ENCODE assay signal across 8 mouse cellular contexts in the genomic region with DNA sequence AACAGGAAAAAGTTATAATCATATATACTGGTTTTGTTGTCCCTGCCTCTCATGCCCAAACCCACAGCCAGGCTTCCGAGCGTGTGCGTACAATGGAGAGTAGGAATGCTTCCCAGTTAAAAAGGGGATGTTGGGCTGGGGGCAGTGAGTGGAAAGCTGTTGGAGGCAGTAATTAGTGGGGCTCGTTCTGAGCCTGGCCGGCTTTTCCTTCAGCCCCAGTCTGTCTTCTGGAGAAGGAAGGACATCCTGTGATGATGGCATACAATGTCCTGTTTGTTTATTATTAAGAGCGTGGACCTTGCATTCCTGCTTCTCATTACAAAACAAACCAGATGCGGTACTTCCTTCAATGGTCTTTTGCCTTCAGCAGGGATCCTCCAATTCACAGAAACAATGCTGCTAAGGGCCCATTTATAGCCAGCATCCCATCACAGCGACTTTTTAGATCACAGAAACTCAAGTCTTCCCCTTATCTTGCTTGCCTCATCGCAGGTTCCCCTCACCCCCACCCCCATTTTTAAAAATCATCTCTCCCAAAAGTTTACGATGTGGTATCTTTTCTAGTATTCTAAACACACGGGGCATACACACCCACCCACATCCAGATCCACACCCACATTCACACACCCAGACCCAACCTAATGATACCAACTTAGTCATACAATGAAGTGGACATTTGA.
DNase-seq lines count a peak whose midpoint lies in the region; ATAC-seq lines count a peak whose summit lies in the region.

No protein-coding gene starts in this region.

- peaks cover 46% of the 10 kb centered on the region for H3K27me3 ChIP-seq in kidney, embryonic 16.5 days (ENCODE audit: insufficient read depth, low read length)
- H3K27me3 ChIP-seq in forebrain, embryonic 14.5 days (replicated peaks; ENCODE audit: control insufficient read depth, insufficient read depth, low read length) = peaks cover 30% of the 10 kb centered on the region
- peaks cover 52% of the 10 kb centered on the region for H3K27me3 ChIP-seq in limb, embryonic 12.5 days
- H3K27me3 ChIP-seq in neural tube, embryonic 15.5 days (replicated peaks) = peaks cover 25% of the 10 kb centered on the region

- DNase-seq in kidney, adult 8-10 months = no peak
- DNase-seq in forebrain, embryonic 14.5 days (ENCODE audit: low spot score) = peak; percentile 37
- no peak for DNase-seq in frontal cortex, postnatal 25 days (ENCODE audit: low spot score in 2 of 2)
- no peak for DNase-seq in cerebellum, adult 9-10 months
- no peak for DNase-seq in thymus, postnatal 10 days (ENCODE audit: low spot score in 2 of 2)

- H3K36me3 ChIP-seq in kidney, embryonic 16.5 days (ENCODE audit: insufficient read depth, low read length) = no peaks in the 10 kb centered on the region
- H3K36me3 ChIP-seq in forebrain, embryonic 14.5 days (ENCODE audit: control insufficient read depth, insufficient read depth, low read length) = no peaks in the 10 kb centered on the region
- H3K36me3 ChIP-seq in limb, embryonic 12.5 days = no peaks in the 10 kb centered on the region
- H3K36me3 ChIP-seq in neural tube, embryonic 15.5 days = no peaks in the 10 kb centered on the region

- H3K4me3 ChIP-seq in kidney, embryonic 16.5 days (ENCODE audit: low read length) = peak overlapping the region; percentile 52; the same call in 1 of the 2 replicates
- H3K4me3 ChIP-seq in forebrain, embryonic 14.5 days (ENCODE audit: low read depth, low read length) = peak overlapping the region; percentile 52; the same call in 1 of the 2 replicates
- peak overlapping the region; percentile 55 for H3K4me3 ChIP-seq in limb, embryonic 12.5 days (replicated peaks)
- peak overlapping the region; percentile 66 for H3K4me3 ChIP-seq in neural tube, embryonic 15.5 days (replicated peaks)

- 10% methylated on average over 11 of the region's 11 CpGs for WGBS in kidney, embryonic 16.5 days
- 9% methylated on average over 11 of the region's 11 CpGs for WGBS in forebrain, embryonic 14.5 days
- 8% methylated on average over 11 of the region's 11 CpGs for WGBS in limb, embryonic 12.5 days
- WGBS in neural tube, embryonic 15.5 days = 7% methylated on average over 11 of the region's 11 CpGs

- peaks cover 12% of the 10 kb centered on the region; the same call in 1 of the 2 replicates for H3K4me1 ChIP-seq in kidney, embryonic 16.5 days (ENCODE audit: insufficient read depth, low read length)
- H3K4me1 ChIP-seq in forebrain, embryonic 14.5 days (ENCODE audit: control insufficient read depth, insufficient read depth, low read length) = peaks cover 18% of the 10 kb centered on the region; the same call in 1 of the 2 replicates
- H3K4me1 ChIP-seq in limb, embryonic 12.5 days (replicated peaks) = peaks cover 31% of the 10 kb centered on the region
- H3K4me1 ChIP-seq in neural tube, embryonic 15.5 days = peaks cover 26% of the 10 kb centered on the region

- peak overlapping the region; percentile 90 for H3K4me2 ChIP-seq in kidney, embryonic 16.5 days (replicated peaks; ENCODE audit: low read depth, low read length)
- peak overlapping the region; percentile 99 for H3K4me2 ChIP-seq in forebrain, embryonic 14.5 days (ENCODE audit: low read length)
- peak overlapping the region; percentile 97 for H3K4me2 ChIP-seq in limb, embryonic 12.5 days
- peak overlapping the region; percentile 97 for H3K4me2 ChIP-seq in neural tube, embryonic 15.5 days

- H3K9me3 ChIP-seq in kidney, embryonic 16.5 days (ENCODE audit: low read length) = no peaks in the 10 kb centered on the region
- H3K9me3 ChIP-seq in forebrain, embryonic 14.5 days (replicated peaks; ENCODE audit: control insufficient read depth, low read length) = no peaks in the 10 kb centered on the region
- H3K9me3 ChIP-seq in limb, embryonic 12.5 days = no peaks in the 10 kb centered on the region
- H3K9me3 ChIP-seq in neural tube, embryonic 15.5 days (replicated peaks) = no peaks in the 10 kb centered on the region

- H3K9ac ChIP-seq in kidney, embryonic 16.5 days (replicated peaks; ENCODE audit: low read length) = no peak overlapping the region
- no peak overlapping the region for H3K9ac ChIP-seq in forebrain, embryonic 14.5 days (ENCODE audit: low read length)
- H3K9ac ChIP-seq in limb, embryonic 12.5 days (replicated peaks) = no peak overlapping the region
- peak overlapping the region; percentile 48; the same call in 1 of the 2 replicates for H3K9ac ChIP-seq in neural tube, embryonic 15.5 days (replicated peaks)

- no peak overlapping the region for H3K27ac ChIP-seq in kidney, embryonic 16.5 days (ENCODE audit: low read length)
- no peak overlapping the region for H3K27ac ChIP-seq in forebrain, embryonic 14.5 days (ENCODE audit: low read depth, low read length)
- H3K27ac ChIP-seq in limb, embryonic 12.5 days = no peak overlapping the region
- no peak overlapping the region for H3K27ac ChIP-seq in neural tube, embryonic 15.5 days (replicated peaks)

- no peak for ATAC-seq in kidney, embryonic 16.5 days (ENCODE audit: low FRiP score, low TSS enrichment)
- ATAC-seq in forebrain, embryonic 14.5 days = 0 out of 2 replicates have a peak, but pooled peaks have one; percentile 24
- no peak for ATAC-seq in limb, embryonic 12.5 days (ENCODE audit: insufficient number of reproducible peaks, insufficient read depth, low FRiP score, low TSS enrichment, low read depth)
- no peak for ATAC-seq in neural tube, embryonic 15.5 days (ENCODE audit: low FRiP score)
